Mouse (Mus musculus): ENCODE measurements at regions not wholly inside any gene's neighbourhood (a gene's known extent, or its start where the extent isn't known, plus 50 kb on each side); places are given as distances from the start of the nearest gene placed in this dataset.

GRCm38 (mm10) chr13:32509231-32510023 lies 170.9 kb upstream of the Gmds start:
- H3K4me3 ChIP-seq (ENCODE audit: low read depth, low read length), result no peak overlapping the region
- H3K36me3 ChIP-seq (replicated peaks; ENCODE audit: control insufficient read depth, insufficient read depth, low read length), result no peaks in the 10 kb centered on the region
- ATAC-seq (ENCODE audit: insufficient read depth, low read depth), result no peak
- no peaks in the 10 kb centered on the region for H3K9me3 ChIP-seq (replicated peaks; ENCODE audit: control insufficient read depth, low read length)
- no peaks in the 10 kb centered on the region for H3K4me1 ChIP-seq (ENCODE audit: control insufficient read depth, insufficient read depth)
- DNase-seq (ENCODE audit: low spot score), result no peak
- H3K9ac ChIP-seq (replicated peaks; ENCODE audit: low read depth, low read length), result no peak overlapping the region
- 40% methylated on average over 5 of the region's 5 CpGs for WGBS
- H3K27me3 ChIP-seq (ENCODE audit: control insufficient read depth, insufficient read depth, low read length), result no peaks in the 10 kb centered on the region
- TF ChIP-seq CTCF (IDR thresholded peaks at IDR 0.05; ENCODE audit: low read depth), result no peak
- TF ChIP-seq EP300 (IDR thresholded peaks at IDR 0.05; ENCODE audit: low read depth), result no peak
- H3K27ac ChIP-seq (ENCODE audit: low read depth), result no peak overlapping the region
- H3K4me2 ChIP-seq (ENCODE audit: low read depth, low read length), result no peak overlapping the region

DNA sequence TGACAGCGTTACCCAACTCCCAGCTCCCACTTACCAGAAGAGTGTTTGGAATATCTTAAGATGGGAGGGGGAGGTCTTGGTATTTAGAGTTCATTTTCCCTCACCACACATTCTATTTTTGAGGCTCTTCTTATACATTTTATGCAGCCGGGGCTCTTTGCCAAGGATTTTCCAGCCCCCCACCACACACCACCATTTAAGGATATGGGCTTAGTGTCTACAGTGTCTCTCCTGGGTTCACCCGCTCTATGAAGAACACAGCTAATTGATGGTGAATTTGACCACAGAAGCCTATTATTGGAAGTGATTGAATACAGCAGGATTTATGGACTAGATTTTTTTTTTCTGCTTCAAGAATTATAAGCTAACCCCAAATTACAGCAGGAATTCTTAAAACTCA lies 169.9 kb upstream of the Gmds start:
- no peak overlapping the region for H3K4me3 ChIP-seq (ENCODE audit: low read depth, low read length)
- TF ChIP-seq CTCF (IDR thresholded peaks at IDR 0.05; ENCODE audit: low read depth), result no peak
- TF ChIP-seq EP300 (IDR thresholded peaks at IDR 0.05; ENCODE audit: low read depth), result no peak
- DNase-seq (ENCODE audit: low spot score), result no peak
- WGBS, result 80% methylated on average over 3 of the region's 3 CpGs
- H3K27me3 ChIP-seq (ENCODE audit: control insufficient read depth, insufficient read depth, low read length), result no peaks in the 10 kb centered on the region
- H3K4me2 ChIP-seq (ENCODE audit: low read depth, low read length), result no peak overlapping the region
- no peak overlapping the region for H3K9ac ChIP-seq (replicated peaks; ENCODE audit: low read depth, low read length)
- no peak for ATAC-seq (ENCODE audit: insufficient read depth, low read depth)
- H3K36me3 ChIP-seq (replicated peaks; ENCODE audit: control insufficient read depth, insufficient read depth, low read length), result no peaks in the 10 kb centered on the region
- H3K4me1 ChIP-seq (ENCODE audit: control insufficient read depth, insufficient read depth), result no peaks in the 10 kb centered on the region
- no peaks in the 10 kb centered on the region for H3K9me3 ChIP-seq (replicated peaks; ENCODE audit: control insufficient read depth, low read length)
- no peak overlapping the region for H3K27ac ChIP-seq (ENCODE audit: low read depth)

DNA sequence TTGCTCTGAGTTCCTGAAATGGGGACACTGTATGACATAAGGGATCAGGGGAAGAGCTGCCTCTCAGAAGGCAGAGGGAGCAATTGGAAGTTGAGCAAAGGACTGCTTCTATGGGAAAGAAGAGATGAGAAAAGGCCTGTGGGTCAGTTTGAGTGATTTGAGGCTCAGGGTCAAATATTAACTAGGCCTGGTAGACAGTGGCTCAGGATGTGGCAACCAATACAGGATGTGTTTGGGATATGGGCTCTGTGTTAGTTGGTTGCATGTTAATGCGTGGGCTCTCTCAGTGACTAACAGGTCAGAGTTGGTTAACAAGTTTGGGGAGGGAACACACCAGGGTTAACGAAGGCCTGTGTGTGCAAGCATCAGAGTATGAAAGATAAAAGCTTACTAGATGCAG lies 169.3 kb upstream of the Gmds start:
- Histone ChIP-seq H3K36me3 (replicated peaks; ENCODE audit: control insufficient read depth, insufficient read depth, low read length) (no peaks in the 10 kb centered on the region), H3K27me3 (ENCODE audit: control insufficient read depth, insufficient read depth, low read length) (no peaks in the 10 kb centered on the region), H3K27ac (ENCODE audit: low read depth) (no peak overlapping the region), H3K4me2 (ENCODE audit: low read depth, low read length) (no peak overlapping the region), H3K9me3 (replicated peaks; ENCODE audit: control insufficient read depth, low read length) (no peaks in the 10 kb centered on the region), H3K4me1 (ENCODE audit: control insufficient read depth, insufficient read depth) (no peaks in the 10 kb centered on the region), H3K9ac (replicated peaks; ENCODE audit: low read depth, low read length) (no peak overlapping the region), H3K4me3 (ENCODE audit: low read depth, low read length) (no peak overlapping the region)
- TF ChIP-seq CTCF (IDR thresholded peaks at IDR 0.05; ENCODE audit: low read depth) (no peak), EP300 (IDR thresholded peaks at IDR 0.05; ENCODE audit: low read depth) (no peak)
- DNase-seq (ENCODE audit: low spot score) (no peak), ATAC-seq (ENCODE audit: insufficient read depth, low read depth) (no peak)
- 57% methylated on average over 2 of the region's 2 CpGs for WGBS

- Histone ChIP-seq H3K36me3 (replicated peaks; ENCODE audit: control insufficient read depth, insufficient read depth, low read length) (no peaks in the 10 kb centered on the region), H3K27ac (ENCODE audit: low read depth) (no peak overlapping the region), H3K9me3 (replicated peaks; ENCODE audit: control insufficient read depth, low read length) (no peaks in the 10 kb centered on the region), H3K27me3 (ENCODE audit: control insufficient read depth, insufficient read depth, low read length) (no peaks in the 10 kb centered on the region), H3K4me1 (ENCODE audit: control insufficient read depth, insufficient read depth) (no peaks in the 10 kb centered on the region), H3K9ac (replicated peaks; ENCODE audit: low read depth, low read length) (no peak overlapping the region), H3K4me3 (ENCODE audit: low read depth, low read length) (no peak overlapping the region), H3K4me2 (ENCODE audit: low read depth, low read length) (no peak overlapping the region)
- WGBS, result 29% methylated on average over 8 of the region's 8 CpGs
- TF ChIP-seq CTCF (IDR thresholded peaks at IDR 0.05; ENCODE audit: low read depth), result no peak
- TF ChIP-seq EP300 (IDR thresholded peaks at IDR 0.05; ENCODE audit: low read depth), result no peak
- ATAC-seq (ENCODE audit: insufficient read depth, low read depth) (no peak), DNase-seq (ENCODE audit: low spot score) (no peak)
These were observed 159.8 kb upstream of the Gmds start for GRCm38 (mm10) chr13:32498205-32498790.

DNA sequence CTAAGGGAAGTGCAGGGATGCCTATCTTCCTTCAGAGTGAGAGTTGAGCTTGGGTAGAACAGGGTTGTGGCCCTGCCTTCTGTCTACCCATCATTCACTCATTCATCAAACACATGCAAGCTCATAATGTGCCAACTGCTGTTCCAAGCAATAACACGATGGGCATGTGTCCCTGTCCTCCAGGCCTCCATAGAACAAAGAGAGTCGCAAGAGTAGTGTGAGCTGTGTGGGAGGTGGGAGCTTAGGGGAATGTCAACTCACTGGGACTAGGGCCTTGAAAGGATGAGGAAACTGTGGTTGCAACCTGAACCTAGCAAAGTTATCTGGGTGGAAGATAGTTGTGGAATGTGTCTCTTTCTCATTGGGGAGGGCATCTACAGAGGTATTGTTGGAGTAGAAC lies 157.7 kb upstream of the Gmds start:
- WGBS, result 60% methylated on average over 2 of the region's 2 CpGs
- Histone ChIP-seq H3K27me3 (ENCODE audit: control insufficient read depth, insufficient read depth, low read length) (no peaks in the 10 kb centered on the region), H3K9me3 (replicated peaks; ENCODE audit: control insufficient read depth, low read length) (no peaks in the 10 kb centered on the region), H3K4me3 (ENCODE audit: low read depth, low read length) (no peak overlapping the region), H3K9ac (replicated peaks; ENCODE audit: low read depth, low read length) (no peak overlapping the region), H3K4me2 (ENCODE audit: low read depth, low read length) (no peak overlapping the region), H3K36me3 (replicated peaks; ENCODE audit: control insufficient read depth, insufficient read depth, low read length) (no peaks in the 10 kb centered on the region), H3K27ac (ENCODE audit: low read depth) (no peak overlapping the region), H3K4me1 (ENCODE audit: control insufficient read depth, insufficient read depth) (peaks cover 4% of the 10 kb centered on the region; the same call in 1 of the 2 replicates)
- TF ChIP-seq EP300 (IDR thresholded peaks at IDR 0.05; ENCODE audit: low read depth) (no peak), CTCF (IDR thresholded peaks at IDR 0.05; ENCODE audit: low read depth) (no peak)
- DNase-seq (ENCODE audit: low spot score) (no peak), ATAC-seq (ENCODE audit: insufficient read depth, low read depth) (no peak)
